Mouse (Mus musculus): ENCODE measurements around the gene Kifc5b. TPM values are rescaled to one million over a fixed set of nuclear protein-coding genes. Genes with fewer than 3 reads are reported as not detected.
A peak's percentile ranks its signal among the peaks of the same experiment; 100 is the strongest.

Kifc5b gene
- polyA plus RNA-seq (2015; fragmentation: Nextera tagmentation; extraction: Ambion mirVana) = 8.9 and 10.2 TPM in 2 replicates

GRCm38 (mm10) chr17:26916711-26917482 lies at the start of gene Kifc5b:
Gene Kifc5b (plus strand): TSS chr17:26917091.
- ATAC-seq (ENCODE audit: insufficient number of reproducible peaks, insufficient read depth, low FRiP score, low TSS enrichment, low read depth) = peak; percentile 99
- H3K27ac ChIP-seq = no peak within 1 kb of the TSS; the same call in 1 of the 2 replicates

GRCm38 (mm10) chr17:26868756-26869155 lies 48.1 kb upstream of the Kifc5b start:
- Histone ChIP-seq H3K9ac (no peak overlapping the region), H3K4me3 (no peak overlapping the region), H3K4me2 (no peak overlapping the region), H3K9me3 (no peaks in the 10 kb centered on the region), H3K36me3 (no peaks in the 10 kb centered on the region), H3K27ac (no peak overlapping the region), H3K27me3 (no peaks in the 10 kb centered on the region; the same call in 1 of the 2 replicates), H3K4me1 (no peaks in the 10 kb centered on the region)
- 22% methylated on average over 5 of the region's 5 CpGs for WGBS
- no peak for ATAC-seq (ENCODE audit: insufficient number of reproducible peaks, insufficient read depth, low FRiP score, low TSS enrichment, low read depth)

More at GRCm38 (mm10) chr17:26916711-26917482, at the start of gene Kifc5b:
- H3K4me1 ChIP-seq = peaks cover 7% of the 10 kb centered on the region
- no peaks in the 10 kb centered on the region for H3K27me3 ChIP-seq
- H3K36me3 ChIP-seq = peaks cover 10% of the 10 kb centered on the region
- peak within 1 kb of the TSS; percentile 78 for H3K9ac ChIP-seq
- H3K4me2 ChIP-seq = peak within 1 kb of the TSS; percentile 70
- peak within 1 kb of the TSS; percentile 66 for H3K4me3 ChIP-seq
- under 1% methylated on average over 66 of the region's 72 CpGs for WGBS
- H3K9me3 ChIP-seq = no peaks in the 10 kb centered on the region

- Histone ChIP-seq H3K4me1 (no peaks in the 10 kb centered on the region), H3K27me3 (no peaks in the 10 kb centered on the region), H3K36me3 (no peaks in the 10 kb centered on the region), H3K9ac (no peak overlapping the region), H3K4me2 (no peak overlapping the region), H3K27ac (no peak overlapping the region), H3K4me3 (no peak overlapping the region), H3K9me3 (no peaks in the 10 kb centered on the region)
- no peak for ATAC-seq (ENCODE audit: insufficient number of reproducible peaks, insufficient read depth, low FRiP score, low TSS enrichment, low read depth)
- WGBS = 71% methylated on average over 3 of the region's 3 CpGs
Measured at GRCm38 (mm10) chr17:26872870-26873269, 44.0 kb upstream of the Kifc5b start.

GRCm38 (mm10) chr17:26873502-26873901 lies 43.4 kb upstream of the Kifc5b start:
- Histone ChIP-seq H3K27me3 (no peaks in the 10 kb centered on the region), H3K36me3 (no peaks in the 10 kb centered on the region), H3K4me2 (no peak overlapping the region), H3K4me3 (no peak overlapping the region), H3K27ac (no peak overlapping the region), H3K9me3 (no peaks in the 10 kb centered on the region), H3K4me1 (no peaks in the 10 kb centered on the region), H3K9ac (no peak overlapping the region)
- ATAC-seq (ENCODE audit: insufficient number of reproducible peaks, insufficient read depth, low FRiP score, low TSS enrichment, low read depth) = no peak
- 73% methylated on average over 8 of the region's 8 CpGs for WGBS

GRCm38 (mm10) chr17:26874542-26874941 lies 42.3 kb upstream of the Kifc5b start:
- Histone ChIP-seq H3K27me3 (no peaks in the 10 kb centered on the region), H3K4me1 (no peaks in the 10 kb centered on the region), H3K27ac (no peak overlapping the region), H3K4me3 (no peak overlapping the region), H3K36me3 (no peaks in the 10 kb centered on the region), H3K4me2 (no peak overlapping the region), H3K9ac (no peak overlapping the region), H3K9me3 (0 out of 2 replicates have a peak, but pooled peaks cover 4% of the 10 kb centered on the region)
- ATAC-seq (ENCODE audit: insufficient number of reproducible peaks, insufficient read depth, low FRiP score, low TSS enrichment, low read depth) = no peak
- WGBS = 73% methylated on average over 11 of the region's 11 CpGs

- no peak overlapping the region for H3K4me3 ChIP-seq
- H3K9ac ChIP-seq = no peak overlapping the region
- H3K4me2 ChIP-seq = no peak overlapping the region
- H3K27me3 ChIP-seq = no peaks in the 10 kb centered on the region
- 80% methylated on average over 7 of the region's 7 CpGs for WGBS
- no peak overlapping the region for H3K27ac ChIP-seq
- ATAC-seq (ENCODE audit: insufficient number of reproducible peaks, insufficient read depth, low FRiP score, low TSS enrichment, low read depth) = no peak
- H3K4me1 ChIP-seq = no peaks in the 10 kb centered on the region
- H3K9me3 ChIP-seq = 0 out of 2 replicates have a peak, but pooled peaks cover 4% of the 10 kb centered on the region
- H3K36me3 ChIP-seq = no peaks in the 10 kb centered on the region
Measured at GRCm38 (mm10) chr17:26877927-26878326, 39.0 kb upstream of the Kifc5b start.

GRCm38 (mm10) chr17:26879235-26879634 lies 37.7 kb upstream of the Kifc5b start:
- H3K9ac ChIP-seq = no peak overlapping the region
- H3K27ac ChIP-seq = no peak overlapping the region
- H3K27me3 ChIP-seq = no peaks in the 10 kb centered on the region
- no peaks in the 10 kb centered on the region for H3K36me3 ChIP-seq
- ATAC-seq (ENCODE audit: insufficient number of reproducible peaks, insufficient read depth, low FRiP score, low TSS enrichment, low read depth) = no peak
- 0 out of 2 replicates have a peak, but pooled peaks cover 4% of the 10 kb centered on the region for H3K9me3 ChIP-seq
- no peak overlapping the region for H3K4me2 ChIP-seq
- WGBS = 91% methylated on average over 6 of the region's 6 CpGs
- H3K4me3 ChIP-seq = no peak overlapping the region
- peaks cover 4% of the 10 kb centered on the region; the same call in 1 of the 2 replicates for H3K4me1 ChIP-seq

GRCm38 (mm10) chr17:26882706-26883105 lies 34.2 kb upstream of the Kifc5b start:
- Histone ChIP-seq H3K36me3 (no peaks in the 10 kb centered on the region), H3K4me1 (peaks cover 19% of the 10 kb centered on the region), H3K9me3 (0 out of 2 replicates have a peak, but pooled peaks cover 4% of the 10 kb centered on the region), H3K27ac (no peak overlapping the region), H3K9ac (no peak overlapping the region), H3K4me2 (no peak overlapping the region), H3K4me3 (no peak overlapping the region), H3K27me3 (peaks cover 5% of the 10 kb centered on the region)
- 72% methylated on average over 1 of the region's 1 CpGs for WGBS
- ATAC-seq (ENCODE audit: insufficient number of reproducible peaks, insufficient read depth, low FRiP score, low TSS enrichment, low read depth) = no peak

- H3K9ac ChIP-seq = no peak overlapping the region
- ATAC-seq (ENCODE audit: insufficient number of reproducible peaks, insufficient read depth, low FRiP score, low TSS enrichment, low read depth) = no peak
- WGBS = 82% methylated on average over 6 of the region's 6 CpGs
- peaks cover 5% of the 10 kb centered on the region for H3K27me3 ChIP-seq
- peaks cover 23% of the 10 kb centered on the region for H3K4me1 ChIP-seq
- H3K4me3 ChIP-seq = no peak overlapping the region
- H3K4me2 ChIP-seq = no peak overlapping the region
- 0 out of 2 replicates have a peak, but pooled peaks cover 4% of the 10 kb centered on the region for H3K9me3 ChIP-seq
- no peaks in the 10 kb centered on the region for H3K36me3 ChIP-seq
- no peak overlapping the region for H3K27ac ChIP-seq
Measured at GRCm38 (mm10) chr17:26883585-26883984, 33.3 kb upstream of the Kifc5b start.

GRCm38 (mm10) chr17:26884995-26885926 lies 31.6 kb upstream of the Kifc5b start:
- no peaks in the 10 kb centered on the region for H3K36me3 ChIP-seq
- H3K27me3 ChIP-seq = peaks cover 5% of the 10 kb centered on the region
- WGBS = 20% methylated on average over 25 of the region's 25 CpGs
- peak overlapping the region; percentile 74 for H3K4me2 ChIP-seq
- peak overlapping the region; percentile 47 for H3K4me3 ChIP-seq
- peak overlapping the region; percentile 65 for H3K9ac ChIP-seq
- no peak for ATAC-seq (ENCODE audit: insufficient number of reproducible peaks, insufficient read depth, low FRiP score, low TSS enrichment, low read depth)
- no peaks in the 10 kb centered on the region for H3K9me3 ChIP-seq
- peaks cover 25% of the 10 kb centered on the region for H3K4me1 ChIP-seq
- H3K27ac ChIP-seq = no peak overlapping the region

- Histone ChIP-seq H3K27me3 (peaks cover 5% of the 10 kb centered on the region), H3K4me2 (peak overlapping the region; percentile 74), H3K4me3 (peak overlapping the region; percentile 47), H3K27ac (no peak overlapping the region), H3K36me3 (no peaks in the 10 kb centered on the region), H3K9ac (peak overlapping the region; percentile 65; the same call in 1 of the 2 replicates), H3K9me3 (no peaks in the 10 kb centered on the region), H3K4me1 (peaks cover 25% of the 10 kb centered on the region)
- peak; percentile 87 for ATAC-seq (ENCODE audit: insufficient number of reproducible peaks, insufficient read depth, low FRiP score, low TSS enrichment, low read depth)
- whole genome bisulfite sequencing = 10% methylated on average over 30 of the region's 30 CpGs
Measured at GRCm38 (mm10) chr17:26886047-26886749, 30.7 kb upstream of the Kifc5b start.
